Mouse (Mus musculus) liver, embryonic 12.5 days (tissue): ENCODE results near the gene Neurod4. TPM values are rescaled to one million over a fixed set of nuclear protein-coding genes. Genes with fewer than 3 reads are reported as not detected.

ENCODE experiments used
- ATAC-seq: fragments of 200-750 bp; cut with Nextera tagmentation; 2 replicates; pipeline ENCODE4 v1.8.0; 2017; ENCODE audit warnings: moderate number of reproducible peaks, mild to moderate bottlenecking, moderate library complexity
- H3K27ac ChIP-seq: fragments of 300-500 bp; sonication (generic); 2 replicates; pipeline ENCODE4 v1.5.1; 2016; ENCODE audit warnings: mild to moderate bottlenecking
- H3K27me3 ChIP-seq: fragments of 300-500 bp; sonication (generic); replicated peaks from 2 replicates; pipeline ENCODE4 v1.6.1; 2016; ENCODE audit warnings: mild to moderate bottlenecking, moderate library complexity
- H3K36me3 ChIP-seq: fragments of 300-500 bp; sonication (generic); 2 replicates; pipeline ENCODE4 v1.6.1; 2016; ENCODE audit warnings: mild to moderate bottlenecking, moderate library complexity
- H3K4me1 ChIP-seq: fragments of 300-500 bp; sonication (generic); 2 replicates; pipeline ENCODE4 v1.6.1; 2016
- H3K4me2 ChIP-seq: fragments of 300-500 bp; sonication (generic); 2 replicates; pipeline ENCODE4 v1.6.1; 2016; ENCODE audit warnings: mild to moderate bottlenecking, moderate library complexity
- H3K4me3 ChIP-seq: fragments of 300-500 bp; sonication (generic); 2 replicates; pipeline ENCODE4 v1.5.1; 2016; ENCODE audit warnings: mild to moderate bottlenecking, moderate library complexity
- H3K9ac ChIP-seq: fragments of 300-500 bp; sonication (generic); 2 replicates; pipeline ENCODE4 v1.6.1; 2016; ENCODE audit warnings: mild to moderate bottlenecking, moderate library complexity
- H3K9me3 ChIP-seq: fragments of 300-500 bp; sonication (generic); replicated peaks from 2 replicates; pipeline ENCODE4 v1.6.1; 2016; ENCODE audit warnings: mild to moderate bottlenecking, moderate library complexity
- WGBS: fragments of 180-500 bp; shearing (Covaris S2); methylation state at CpG from one replicate; pipeline ENCODE4 v1.1.7; 2016; ENCODE audit not compliant: insufficient replicate concordance; 5-methylcytosine and 5-hydroxymethylcytosine counted together
- polyA plus RNA-seq: library from polyadenylated mRNA; unstranded; fragments of >200 nt; fragmentation: Nextera tagmentation; extraction: Ambion mirVana; gene quantifications from 2 replicates; pipeline ENCODE4 v1.2.1, GENCODE M21; 2016

The Neurod4 gene
- polyA plus RNA-seq, 1 experiment from 2014 or later: not detected

DNA sequence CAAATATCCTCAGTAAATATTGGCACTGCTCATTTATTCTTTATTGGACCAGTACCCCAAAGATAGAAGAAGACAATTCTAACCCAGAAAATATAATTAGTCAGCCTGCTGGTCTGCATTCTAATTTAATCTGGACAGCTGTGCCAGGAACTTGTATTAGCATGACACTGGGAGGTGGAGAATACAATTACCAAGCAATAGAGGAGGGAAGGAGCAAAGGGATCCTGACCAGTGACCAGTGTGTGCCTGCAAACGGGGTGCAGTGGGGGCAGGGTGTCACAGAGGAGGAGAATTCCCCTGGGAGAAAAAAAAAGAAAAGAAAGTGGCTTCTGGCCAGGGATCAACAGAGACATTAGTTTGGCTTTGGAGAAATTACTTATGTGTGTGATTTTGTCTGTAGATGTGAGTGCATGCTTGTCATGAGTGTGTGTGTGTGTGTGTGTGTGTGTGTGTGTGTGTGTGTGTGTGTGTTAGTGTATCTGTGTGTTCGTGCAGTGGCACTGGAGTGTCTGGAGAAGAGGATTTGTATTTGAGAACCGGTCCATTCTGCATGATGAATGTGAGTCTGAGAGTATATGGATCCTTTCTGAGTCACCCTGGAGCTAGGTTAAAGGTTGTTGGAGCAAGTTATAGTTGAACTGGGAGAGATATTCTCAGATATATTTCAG is 13.8 kb upstream of the Neurod4 start:
- Histone ChIP-seq H3K4me1 (no peaks in the 10 kb centered on the region), H3K9ac (no peak overlapping the region), H3K27ac (no peak overlapping the region), H3K4me2 (no peak overlapping the region), H3K36me3 (no peaks in the 10 kb centered on the region), H3K27me3 (no peaks in the 10 kb centered on the region), H3K4me3 (no peak overlapping the region), H3K9me3 (no peaks in the 10 kb centered on the region)
- WGBS: 15% methylated on average over 3 of the region's 3 CpGs
- no peak for ATAC-seq

DNA sequence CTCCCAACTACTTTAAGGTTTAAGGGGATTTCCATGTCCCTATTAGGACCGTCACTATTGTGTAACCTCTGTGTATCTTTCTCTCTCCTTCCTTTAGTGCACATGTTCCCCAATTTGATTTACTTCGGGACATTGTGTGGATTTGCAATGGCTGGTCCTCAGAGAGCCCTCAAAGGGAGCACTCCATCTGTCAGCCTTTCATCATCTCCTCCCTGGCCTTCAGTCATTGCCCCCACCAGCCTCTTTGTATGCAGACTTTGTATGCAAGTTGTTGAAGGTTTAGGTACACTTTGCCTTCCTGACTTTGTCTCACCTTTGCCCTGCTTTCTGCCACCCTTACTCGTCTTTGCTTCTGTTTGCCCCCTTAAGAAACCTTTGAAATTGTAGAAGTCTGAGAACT is 8.0 kb upstream of the Neurod4 start:
- no peak overlapping the region for H3K9ac ChIP-seq

DNA sequence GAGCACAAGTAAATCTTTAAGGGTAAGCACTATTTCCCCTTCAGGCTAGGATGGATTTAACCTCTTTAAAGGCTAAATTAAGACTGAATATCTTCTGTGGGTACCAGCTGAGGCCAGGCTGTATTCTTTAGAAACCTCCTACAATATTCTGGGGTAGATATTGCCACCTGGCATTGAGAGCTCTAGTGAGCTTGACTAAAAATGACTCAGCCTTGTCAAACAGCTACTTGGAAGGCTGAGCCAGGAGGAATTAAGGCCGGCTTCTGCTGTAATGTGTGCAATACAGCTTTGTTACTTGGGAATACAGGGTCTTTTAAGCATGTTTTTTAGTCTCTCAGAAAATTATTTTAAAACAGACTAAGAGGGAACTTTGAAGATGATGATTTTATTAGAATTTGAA is 7.2 kb upstream of the Neurod4 start:
- Histone ChIP-seq H3K9me3 (no peaks in the 10 kb centered on the region), H3K9ac (no peak overlapping the region), H3K36me3 (no peaks in the 10 kb centered on the region), H3K27me3 (no peaks in the 10 kb centered on the region), H3K4me2 (no peak overlapping the region), H3K4me1 (no peaks in the 10 kb centered on the region), H3K4me3 (no peak overlapping the region), H3K27ac (no peak overlapping the region)
- no peak for ATAC-seq
- WGBS: 52% methylated on average over 1 of the region's 1 CpGs

More for the DNA sequence above, 8.0 kb upstream of the Neurod4 start:
- H3K4me3 ChIP-seq: no peak overlapping the region
- no peaks in the 10 kb centered on the region for H3K9me3 ChIP-seq
- H3K27ac ChIP-seq: no peak overlapping the region
- WGBS: 39% methylated on average over 3 of the region's 3 CpGs
- no peaks in the 10 kb centered on the region for H3K4me1 ChIP-seq
- no peak for ATAC-seq
- no peaks in the 10 kb centered on the region for H3K27me3 ChIP-seq
- H3K36me3 ChIP-seq: no peaks in the 10 kb centered on the region
- no peak overlapping the region for H3K4me2 ChIP-seq

DNA sequence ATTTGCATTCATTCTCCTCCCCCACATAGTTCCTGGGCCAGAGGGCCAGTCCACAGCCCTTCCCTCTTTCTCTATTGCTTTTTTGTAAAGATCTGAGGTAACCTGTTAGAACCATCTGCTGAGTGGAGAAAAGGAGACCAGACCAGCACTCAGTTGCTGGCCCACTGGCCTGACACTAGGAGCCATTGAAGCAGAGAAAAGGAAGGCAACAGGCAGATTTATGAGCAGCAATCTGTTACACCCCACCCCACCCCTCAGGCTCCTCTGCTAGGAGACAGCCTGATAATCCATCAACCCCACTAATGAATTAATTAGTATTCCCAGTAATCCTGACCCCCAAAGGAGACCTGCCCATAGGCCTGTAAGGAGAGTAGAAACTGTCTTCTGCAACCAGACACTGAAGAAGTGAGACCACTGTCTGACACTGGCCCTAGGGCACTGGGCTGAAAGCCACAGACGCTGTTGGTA is 2.0 kb upstream of the Neurod4 start:
- 17% methylated on average over 1 of the region's 1 CpGs for WGBS
- no peak for ATAC-seq

DNA sequence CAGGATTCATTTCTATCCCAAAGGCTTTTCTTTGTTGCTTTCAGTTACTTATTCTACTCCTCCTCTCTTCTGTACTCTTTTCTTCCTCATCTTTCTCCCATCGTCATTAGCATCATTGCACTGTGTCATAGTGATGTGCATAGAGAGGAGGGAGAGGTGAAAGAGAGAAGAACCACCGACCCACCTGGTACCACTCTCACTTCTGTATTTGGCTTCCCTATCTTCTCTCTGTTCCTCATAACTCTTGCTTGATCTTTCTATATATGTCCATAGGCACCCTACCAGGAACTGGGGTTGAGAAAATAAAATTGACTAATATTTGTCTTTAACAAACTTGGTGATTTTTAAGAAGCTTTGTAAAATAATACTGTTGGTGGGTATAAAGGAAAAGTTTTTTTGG is 3.5 kb downstream of the Neurod4 start:
- H3K27me3 ChIP-seq: no peaks in the 10 kb centered on the region
- 68% methylated on average over 2 of the region's 2 CpGs for WGBS
- no peak overlapping the region for H3K27ac ChIP-seq

More for the DNA sequence above, 2.0 kb upstream of the Neurod4 start:
- H3K4me3 ChIP-seq: no peak overlapping the region
- no peaks in the 10 kb centered on the region for H3K27me3 ChIP-seq
- no peak overlapping the region for H3K27ac ChIP-seq
- no peaks in the 10 kb centered on the region for H3K4me1 ChIP-seq
- H3K36me3 ChIP-seq: no peaks in the 10 kb centered on the region
- no peak overlapping the region for H3K9ac ChIP-seq
- no peak overlapping the region for H3K4me2 ChIP-seq
- H3K9me3 ChIP-seq: no peaks in the 10 kb centered on the region

DNA sequence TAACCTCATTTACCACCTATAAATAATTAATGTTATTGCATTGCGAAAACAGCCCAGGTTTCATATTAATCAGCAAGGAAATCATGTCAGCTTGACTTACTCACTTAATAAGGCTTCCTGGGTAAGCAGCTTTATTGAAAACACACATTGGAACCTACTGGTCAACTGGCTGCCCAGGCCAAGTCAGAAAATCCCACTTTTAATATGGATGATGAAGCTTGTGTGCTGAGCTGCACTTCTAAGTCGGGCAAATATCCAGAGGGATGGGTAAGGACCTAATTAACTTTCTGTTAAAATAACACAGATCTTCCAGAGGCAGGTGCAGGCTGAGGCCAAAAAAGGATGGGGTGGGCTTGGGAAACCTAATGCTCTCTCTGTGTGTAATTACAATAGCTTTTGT is 4.3 kb downstream of the Neurod4 start:
- no peak overlapping the region for H3K27ac ChIP-seq
- no peaks in the 10 kb centered on the region for H3K4me1 ChIP-seq
- 53% methylated on average over 2 of the region's 2 CpGs for WGBS
- no peak overlapping the region for H3K4me3 ChIP-seq
- no peaks in the 10 kb centered on the region for H3K36me3 ChIP-seq
- H3K9ac ChIP-seq: no peak overlapping the region
- ATAC-seq: no peak
- no peaks in the 10 kb centered on the region for H3K27me3 ChIP-seq
- no peaks in the 10 kb centered on the region for H3K9me3 ChIP-seq
- H3K4me2 ChIP-seq: no peak overlapping the region

More for the DNA sequence above, 3.5 kb downstream of the Neurod4 start:
- no peak overlapping the region for H3K4me2 ChIP-seq
- no peak overlapping the region for H3K4me3 ChIP-seq
- H3K36me3 ChIP-seq: no peaks in the 10 kb centered on the region
- ATAC-seq: no peak
- H3K9me3 ChIP-seq: no peaks in the 10 kb centered on the region
- no peak overlapping the region for H3K9ac ChIP-seq
- H3K4me1 ChIP-seq: no peaks in the 10 kb centered on the region

DNA sequence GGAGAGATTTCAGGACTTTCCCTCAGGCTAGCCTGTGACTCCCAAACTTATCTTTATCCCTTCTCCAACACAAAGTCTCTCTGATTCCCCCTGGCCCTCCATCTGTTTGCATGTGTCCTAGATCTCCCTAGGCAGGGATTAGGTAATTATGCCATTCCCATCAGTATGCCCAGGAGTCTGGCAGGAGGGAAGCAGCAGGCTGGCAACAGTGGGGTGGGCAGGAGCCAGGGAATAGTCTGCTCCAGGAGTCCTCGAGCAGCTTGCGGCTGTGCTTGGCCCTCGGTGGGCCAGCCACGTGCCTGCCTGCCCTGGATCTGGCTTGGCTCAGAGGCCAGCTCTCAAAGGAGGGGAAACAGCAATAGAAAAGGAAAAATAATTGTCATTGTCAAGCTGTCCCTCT is 16.8 kb downstream of the Neurod4 start:
- Histone ChIP-seq H3K4me1 (no peaks in the 10 kb centered on the region), H3K27me3 (no peaks in the 10 kb centered on the region), H3K27ac (no peak overlapping the region), H3K9ac (no peak overlapping the region), H3K36me3 (no peaks in the 10 kb centered on the region), H3K4me3 (no peak overlapping the region), H3K4me2 (no peak overlapping the region), H3K9me3 (no peaks in the 10 kb centered on the region)
- no peak for ATAC-seq
- WGBS: 51% methylated on average over 4 of the region's 4 CpGs

DNA sequence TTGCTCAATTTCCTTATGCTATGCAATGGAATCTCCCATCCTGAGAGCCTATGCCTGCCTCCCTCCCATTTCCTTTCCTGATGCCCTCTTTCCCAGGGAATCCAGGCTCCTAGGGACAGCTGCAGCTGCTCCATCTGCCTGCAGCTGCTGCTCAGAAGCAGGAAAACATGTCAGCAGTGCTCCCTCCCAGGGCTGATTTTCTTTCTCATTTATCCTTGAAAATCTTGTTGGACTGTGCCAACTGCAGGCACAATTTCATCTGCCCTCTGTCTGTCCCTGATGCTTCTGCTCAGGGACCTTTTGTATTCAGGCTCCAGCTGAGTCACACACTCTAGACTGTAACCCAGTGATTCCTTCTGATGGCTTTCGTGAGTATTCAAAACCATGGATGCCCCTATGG is 20.6 kb downstream of the Neurod4 start:
- no peak overlapping the region for H3K27ac ChIP-seq
- no peaks in the 10 kb centered on the region for H3K36me3 ChIP-seq
- no peak overlapping the region for H3K4me3 ChIP-seq
- H3K4me1 ChIP-seq: no peaks in the 10 kb centered on the region
- H3K9ac ChIP-seq: no peak overlapping the region
- no peaks in the 10 kb centered on the region for H3K27me3 ChIP-seq
- no peaks in the 10 kb centered on the region for H3K9me3 ChIP-seq
- 67% methylated on average over 1 of the region's 1 CpGs for WGBS
- no peak overlapping the region for H3K4me2 ChIP-seq
- no peak for ATAC-seq

DNA sequence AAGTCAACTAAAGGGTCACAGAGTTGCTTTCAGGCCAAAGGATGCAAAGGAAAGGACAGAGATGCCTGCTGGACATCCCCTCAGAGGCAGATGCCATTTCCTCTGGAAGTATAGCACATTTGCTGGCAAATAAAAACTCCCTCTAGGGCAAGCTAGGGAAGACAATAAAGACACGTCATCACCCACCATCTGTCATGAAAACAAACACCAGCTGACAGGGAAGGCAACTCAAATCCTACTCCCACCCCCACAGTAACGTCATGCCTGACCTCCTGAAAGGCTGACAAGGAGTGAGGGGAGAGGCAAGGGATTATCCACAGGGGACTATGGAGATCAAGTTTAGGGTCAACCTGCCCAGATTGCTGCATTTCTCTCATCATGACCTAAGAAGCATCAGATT is 35.8 kb downstream of the Neurod4 start:
- Histone ChIP-seq H3K36me3 (no peaks in the 10 kb centered on the region), H3K27ac (no peak overlapping the region), H3K27me3 (no peaks in the 10 kb centered on the region), H3K9me3 (no peaks in the 10 kb centered on the region), H3K4me3 (no peak overlapping the region), H3K4me1 (no peaks in the 10 kb centered on the region), H3K4me2 (no peak overlapping the region), H3K9ac (no peak overlapping the region)
- 11% methylated on average over 2 of the region's 2 CpGs for WGBS
- ATAC-seq: no peak

DNA sequence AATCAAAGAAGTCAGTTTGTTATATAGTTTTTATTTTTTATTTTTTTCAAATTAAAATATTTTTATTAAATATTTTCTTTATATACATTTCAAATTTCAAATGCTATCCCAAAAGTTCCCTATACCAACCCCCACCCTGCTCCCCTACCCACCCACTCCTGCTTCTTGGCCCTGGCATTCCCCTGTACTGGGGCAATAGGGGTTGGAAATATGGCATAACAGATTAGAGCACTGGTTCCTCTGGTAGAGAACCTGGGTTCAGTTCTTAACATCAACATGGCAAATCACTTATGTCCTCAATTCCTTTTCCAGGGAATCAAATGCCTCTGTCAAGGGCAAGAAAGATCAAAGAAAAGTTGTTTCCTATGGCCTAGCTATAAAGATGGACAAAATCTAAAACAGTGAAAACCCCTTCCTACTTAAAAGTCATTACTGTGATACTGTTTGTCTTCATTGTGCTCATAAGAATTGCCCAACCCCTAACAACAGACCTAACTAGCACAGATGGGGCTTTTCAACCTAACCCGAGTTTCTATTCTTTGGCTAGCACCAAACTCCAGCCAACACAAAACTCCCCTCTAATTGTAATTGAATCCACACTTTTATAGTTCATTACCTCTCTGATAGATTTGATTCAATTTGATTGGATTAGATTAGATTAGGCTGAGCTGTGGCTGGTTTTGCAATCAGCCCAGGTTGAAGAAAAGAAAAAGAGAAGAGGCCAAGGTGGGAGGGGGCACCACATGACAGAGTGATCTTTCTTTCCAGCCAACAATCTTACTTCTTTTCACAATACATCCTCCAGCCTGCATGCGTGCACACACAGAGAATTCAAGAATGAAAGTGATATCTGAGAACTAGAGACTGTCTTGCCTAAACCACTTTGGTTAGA is 41.5 kb downstream of the Neurod4 start:
- no peak for ATAC-seq
- Histone ChIP-seq H3K4me1 (no peaks in the 10 kb centered on the region), H3K4me2 (no peak overlapping the region), H3K9me3 (no peaks in the 10 kb centered on the region), H3K9ac (no peak overlapping the region), H3K4me3 (no peak overlapping the region), H3K36me3 (no peaks in the 10 kb centered on the region), H3K27ac (no peak overlapping the region), H3K27me3 (no peaks in the 10 kb centered on the region)
- 51% methylated on average over 2 of the region's 2 CpGs for WGBS

DNA sequence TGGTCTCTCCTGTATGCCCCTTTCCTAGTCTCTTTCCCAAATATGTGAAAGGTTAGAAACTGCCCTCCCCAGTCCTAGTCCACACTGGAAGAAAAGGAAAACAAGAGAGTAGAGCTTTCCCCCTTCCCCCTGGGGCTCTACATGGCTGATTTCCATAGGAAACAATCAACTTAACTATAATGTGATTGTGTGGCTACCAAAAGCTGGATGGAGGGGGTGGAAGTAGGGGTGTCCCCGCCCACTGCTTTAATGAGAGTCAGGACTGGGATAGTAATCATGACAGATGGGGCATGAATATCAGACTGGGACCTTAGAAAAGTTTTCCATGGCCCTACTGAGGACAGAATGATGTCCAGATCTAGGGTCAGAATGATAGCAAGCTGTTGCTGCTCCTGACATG is 45.5 kb downstream of the Neurod4 start:
- Histone ChIP-seq H3K36me3 (no peaks in the 10 kb centered on the region), H3K4me2 (no peak overlapping the region), H3K4me1 (no peaks in the 10 kb centered on the region), H3K4me3 (no peak overlapping the region), H3K9me3 (no peaks in the 10 kb centered on the region), H3K9ac (no peak overlapping the region), H3K27me3 (no peaks in the 10 kb centered on the region), H3K27ac (no peak overlapping the region)
- WGBS: 18% methylated on average over 1 of the region's 1 CpGs
- ATAC-seq: no peak

DNA sequence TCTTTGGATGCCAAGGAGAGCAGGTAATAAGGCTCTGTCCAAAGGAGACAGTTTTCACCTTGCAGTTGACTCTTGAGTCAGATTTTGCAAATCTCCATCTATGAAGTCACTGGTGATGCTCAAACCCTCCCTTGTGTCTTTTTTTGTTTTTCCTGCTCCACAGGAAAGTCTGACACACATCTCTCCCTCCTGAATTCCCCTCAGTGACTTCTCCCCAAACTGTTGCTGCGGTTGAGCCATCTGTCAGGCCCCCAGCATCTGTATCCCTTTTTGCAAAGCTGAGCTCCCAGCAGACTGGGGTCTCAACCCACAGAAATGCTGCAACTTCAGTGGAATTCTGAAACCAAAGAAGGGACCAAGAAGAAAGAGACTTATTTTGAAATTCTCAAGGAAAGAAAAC is 47.9 kb downstream of the Neurod4 start:
- Histone ChIP-seq H3K4me1 (no peaks in the 10 kb centered on the region), H3K27ac (no peak overlapping the region), H3K9me3 (no peaks in the 10 kb centered on the region), H3K27me3 (no peaks in the 10 kb centered on the region), H3K4me2 (no peak overlapping the region), H3K36me3 (no peaks in the 10 kb centered on the region), H3K9ac (no peak overlapping the region), H3K4me3 (no peak overlapping the region)
- ATAC-seq: no peak
- 56% methylated on average over 1 of the region's 1 CpGs for WGBS
